Mouse (Mus musculus): ENCODE measurements at regions not wholly inside any gene's neighbourhood (a gene's known extent, or its start where the extent isn't known, plus 50 kb on each side); places are given as distances from the start of the nearest gene placed in this dataset.
"Not testable (repeated sequence)": the region's sequence is repeated elsewhere in the genome, so short reads cannot be mapped to it uniquely, and the experiment has no call there.

GRCm38 (mm10) chr14:120764386-120764785 is 146.6 kb upstream of the Ipo5 start:
- Histone ChIP-seq H3K4me2 (ENCODE audit: low read depth) (no peak overlapping the region), H3K4me3 (no peak overlapping the region), H3K36me3 (ENCODE audit: control insufficient read depth, insufficient read depth) (no peaks in the 10 kb centered on the region), H3K27me3 (ENCODE audit: control insufficient read depth, insufficient read depth, insufficient read length) (no peaks in the 10 kb centered on the region), H3K79me2 (ENCODE audit: control insufficient read depth, insufficient read depth) (no peaks in the 10 kb centered on the region), H3ac (ENCODE audit: control insufficient read depth, insufficient read length) (no peak overlapping the region)
- TF ChIP-seq MAX (IDR thresholded peaks at IDR 0.05; ENCODE audit: low read depth): no peak
- TF ChIP-seq MYOD1 (IDR thresholded peaks at IDR 0.05; ENCODE audit: control insufficient read depth in 1 of 3, insufficient read length in 2 of 3, low read depth in 2 of 3): no peak
- TF ChIP-seq TCF12 (IDR thresholded peaks at IDR 0.05; ENCODE audit: insufficient read depth, poor library complexity, severe bottlenecking): no peak
- no peak for TF ChIP-seq MYOG (IDR thresholded peaks at IDR 0.05; ENCODE audit: control insufficient read depth in 1 of 3, insufficient read depth in 1 of 3, insufficient read length in 2 of 3, low read depth in 2 of 3)
- no peak for TF ChIP-seq POLR2A (IDR thresholded peaks at IDR 0.05; ENCODE audit: insufficient read length, low read depth)
- TF ChIP-seq E2F4 (IDR thresholded peaks at IDR 0.05; ENCODE audit: insufficient read depth): no peak
- no peak for TF ChIP-seq CEBPB (IDR thresholded peaks at IDR 0.05; ENCODE audit: insufficient read depth, poor library complexity, severe bottlenecking)
- TF ChIP-seq SRF (IDR thresholded peaks at IDR 0.05; ENCODE audit: control insufficient read depth, insufficient read length, low read depth): no peak
- no peak for TF ChIP-seq USF1 (IDR thresholded peaks at IDR 0.05; ENCODE audit: low read depth)
- no peak for TF ChIP-seq REST (IDR thresholded peaks at IDR 0.05; ENCODE audit: insufficient read depth, insufficient read length)
- TF ChIP-seq POLR2AphosphoS2 (IDR thresholded peaks at IDR 0.05; ENCODE audit: insufficient read length, low read depth): no peak
- no peak for TF ChIP-seq TCF3 (IDR thresholded peaks at IDR 0.05; ENCODE audit: insufficient read length, low read depth)

GRCm38 (mm10) chr14:120766451-120766850 is 144.6 kb upstream of the Ipo5 start:
- no peak overlapping the region for H3K4me3 ChIP-seq
- H3ac ChIP-seq (ENCODE audit: control insufficient read depth, insufficient read length): no peak overlapping the region

GRCm38 (mm10) chr14:120770579-120770978 is 140.4 kb upstream of the Ipo5 start:
- H3K27me3 ChIP-seq (ENCODE audit: control insufficient read depth, insufficient read depth, insufficient read length): peaks cover 8% of the 10 kb centered on the region
- TF ChIP-seq CEBPB (IDR thresholded peaks at IDR 0.05; ENCODE audit: insufficient read depth, poor library complexity, severe bottlenecking) (no peak), TCF12 (IDR thresholded peaks at IDR 0.05; ENCODE audit: insufficient read depth, poor library complexity, severe bottlenecking) (no peak), MYOG (IDR thresholded peaks at IDR 0.05; ENCODE audit: control insufficient read depth in 1 of 3, insufficient read depth in 1 of 3, insufficient read length in 2 of 3, low read depth in 2 of 3) (no peak), POLR2A (IDR thresholded peaks at IDR 0.05; ENCODE audit: insufficient read length, low read depth) (no peak), MYOD1 (IDR thresholded peaks at IDR 0.05; ENCODE audit: control insufficient read depth in 1 of 3, insufficient read length in 2 of 3, low read depth in 2 of 3) (no peak), SRF (IDR thresholded peaks at IDR 0.05; ENCODE audit: control insufficient read depth, insufficient read length, low read depth) (no peak), POLR2AphosphoS2 (IDR thresholded peaks at IDR 0.05; ENCODE audit: insufficient read length, low read depth) (no peak), REST (IDR thresholded peaks at IDR 0.05; ENCODE audit: insufficient read depth, insufficient read length) (no peak), MAX (IDR thresholded peaks at IDR 0.05; ENCODE audit: low read depth) (no peak), USF1 (IDR thresholded peaks at IDR 0.05; ENCODE audit: low read depth) (no peak), TCF3 (IDR thresholded peaks at IDR 0.05; ENCODE audit: insufficient read length, low read depth) (no peak), E2F4 (IDR thresholded peaks at IDR 0.05; ENCODE audit: insufficient read depth) (no peak)
- H3K79me2 ChIP-seq (ENCODE audit: control insufficient read depth, insufficient read depth): no peaks in the 10 kb centered on the region
- no peak overlapping the region for H3K4me3 ChIP-seq
- no peaks in the 10 kb centered on the region for H3K36me3 ChIP-seq (ENCODE audit: control insufficient read depth, insufficient read depth)
- H3ac ChIP-seq (ENCODE audit: control insufficient read depth, insufficient read length): no peak overlapping the region
- H3K4me2 ChIP-seq (ENCODE audit: low read depth): no peak overlapping the region

More at GRCm38 (mm10) chr14:120766451-120766850, 144.6 kb upstream of the Ipo5 start:
- Histone ChIP-seq H3K79me2 (ENCODE audit: control insufficient read depth, insufficient read depth) (no peaks in the 10 kb centered on the region), H3K27me3 (ENCODE audit: control insufficient read depth, insufficient read depth, insufficient read length) (no peaks in the 10 kb centered on the region), H3K4me2 (ENCODE audit: low read depth) (no peak overlapping the region), H3K36me3 (ENCODE audit: control insufficient read depth, insufficient read depth) (no peaks in the 10 kb centered on the region)
- TF ChIP-seq SRF (IDR thresholded peaks at IDR 0.05; ENCODE audit: control insufficient read depth, insufficient read length, low read depth): no peak
- no peak for TF ChIP-seq POLR2AphosphoS2 (IDR thresholded peaks at IDR 0.05; ENCODE audit: insufficient read length, low read depth)
- no peak for TF ChIP-seq MYOD1 (IDR thresholded peaks at IDR 0.05; ENCODE audit: control insufficient read depth in 1 of 3, insufficient read length in 2 of 3, low read depth in 2 of 3)
- TF ChIP-seq E2F4 (IDR thresholded peaks at IDR 0.05; ENCODE audit: insufficient read depth): no peak
- no peak for TF ChIP-seq MAX (IDR thresholded peaks at IDR 0.05; ENCODE audit: low read depth)
- no peak for TF ChIP-seq MYOG (IDR thresholded peaks at IDR 0.05; ENCODE audit: control insufficient read depth in 1 of 3, insufficient read depth in 1 of 3, insufficient read length in 2 of 3, low read depth in 2 of 3)
- no peak for TF ChIP-seq POLR2A (IDR thresholded peaks at IDR 0.05; ENCODE audit: insufficient read length, low read depth)
- TF ChIP-seq REST (IDR thresholded peaks at IDR 0.05; ENCODE audit: insufficient read depth, insufficient read length): no peak

- not testable (repeated sequence) for H3K36me3 ChIP-seq (ENCODE audit: control insufficient read depth, insufficient read depth); H3K4me3 ChIP-seq; H3K4me2 ChIP-seq (ENCODE audit: low read depth); H3K79me2 ChIP-seq (ENCODE audit: control insufficient read depth, insufficient read depth); H3ac ChIP-seq (ENCODE audit: control insufficient read depth, insufficient read length); H3K27me3 ChIP-seq (ENCODE audit: control insufficient read depth, insufficient read depth, insufficient read length)
These were observed 138.0 kb upstream of the Ipo5 start for GRCm38 (mm10) chr14:120773001-120773400.

- H3K36me3 ChIP-seq (ENCODE audit: control insufficient read depth, insufficient read depth): no peaks in the 10 kb centered on the region
- no peak for TF ChIP-seq POLR2AphosphoS2 (IDR thresholded peaks at IDR 0.05; ENCODE audit: insufficient read length, low read depth)
- no peak overlapping the region for H3K4me3 ChIP-seq
- H3K79me2 ChIP-seq (ENCODE audit: control insufficient read depth, insufficient read depth): no peaks in the 10 kb centered on the region
- no peak overlapping the region for H3K4me2 ChIP-seq (ENCODE audit: low read depth)
- H3ac ChIP-seq (ENCODE audit: control insufficient read depth, insufficient read length): no peak overlapping the region
- no peaks in the 10 kb centered on the region for H3K27me3 ChIP-seq (ENCODE audit: control insufficient read depth, insufficient read depth, insufficient read length)
These were observed 119.0 kb upstream of the Ipo5 start for GRCm38 (mm10) chr14:120791828-120792554.
